Mouse (Mus musculus) cerebellum, adult 8-10 months (tissue): ENCODE measurements around the gene Sirpa.

Experiments
- DNase-seq: peaks from one replicate; pipeline ENCODE4 v3.0.0; 2022

Gene Sirpa

GRCm38 (mm10) chr2:129584905-129585304 lies 7.7 kb upstream of the Sirpa start:
- no peak for DNase-seq

GRCm38 (mm10) chr2:129585904-129586514 lies 6.6 kb upstream of the Sirpa start:
- DNase-seq, result no peak

- no peak for DNase-seq
Measured at GRCm38 (mm10) chr2:129587241-129587640, 5.4 kb upstream of the Sirpa start.

- DNase-seq, result no peak
Measured at GRCm38 (mm10) chr2:129587825-129588251, 4.8 kb upstream of the Sirpa start.

- no peak for DNase-seq
Measured at GRCm38 (mm10) chr2:129591897-129592296, 738 bp upstream of the Sirpa start.

GRCm38 (mm10) chr2:129593141-129593875 lies 673 bp downstream of the Sirpa start:
- peak; percentile 92 for DNase-seq

GRCm38 (mm10) chr2:129593876-129594421 lies 1.3 kb downstream of the Sirpa start:
- DNase-seq, result peak; percentile 69

GRCm38 (mm10) chr2:129594569-129594968 lies 1.9 kb downstream of the Sirpa start:
- no peak for DNase-seq

GRCm38 (mm10) chr2:129595206-129595605 lies 2.6 kb downstream of the Sirpa start:
- no peak for DNase-seq

- no peak for DNase-seq
Measured at GRCm38 (mm10) chr2:129595661-129596209, 3.1 kb downstream of the Sirpa start.

- DNase-seq, result no peak
Measured at GRCm38 (mm10) chr2:129596555-129597172, 4.0 kb downstream of the Sirpa start.

GRCm38 (mm10) chr2:129597581-129597980 lies 4.9 kb downstream of the Sirpa start:
- no peak for DNase-seq

GRCm38 (mm10) chr2:129598094-129598493 lies 5.5 kb downstream of the Sirpa start:
- DNase-seq, result no peak

GRCm38 (mm10) chr2:129599231-129600084 lies 6.8 kb downstream of the Sirpa start:
- no peak for DNase-seq

GRCm38 (mm10) chr2:129601059-129601650 lies 8.5 kb downstream of the Sirpa start:
- DNase-seq, result peak; percentile 71

- DNase-seq, result no peak
Measured at GRCm38 (mm10) chr2:129601894-129602663, 9.4 kb downstream of the Sirpa start.

GRCm38 (mm10) chr2:129602856-129603255 lies 10.2 kb downstream of the Sirpa start:
- no peak for DNase-seq

GRCm38 (mm10) chr2:129603536-129603935 lies 10.9 kb downstream of the Sirpa start:
- DNase-seq, result no peak

- DNase-seq, result no peak
Measured at GRCm38 (mm10) chr2:129604032-129604431, 11.4 kb downstream of the Sirpa start.

- DNase-seq, result no peak
Measured at GRCm38 (mm10) chr2:129605816-129606215, 13.2 kb downstream of the Sirpa start.

GRCm38 (mm10) chr2:129606269-129606668 lies 13.6 kb downstream of the Sirpa start:
- DNase-seq, result no peak
